Mouse (Mus musculus): ENCODE results near the gene Surf2. TPM values are rescaled to one million over a fixed set of nuclear protein-coding genes. Genes with fewer than 3 reads are reported as not detected.

The Surf2 gene
- polyA plus RNA-seq, 1 experiment from 2014 or later: 28.4 TPM

DNA sequence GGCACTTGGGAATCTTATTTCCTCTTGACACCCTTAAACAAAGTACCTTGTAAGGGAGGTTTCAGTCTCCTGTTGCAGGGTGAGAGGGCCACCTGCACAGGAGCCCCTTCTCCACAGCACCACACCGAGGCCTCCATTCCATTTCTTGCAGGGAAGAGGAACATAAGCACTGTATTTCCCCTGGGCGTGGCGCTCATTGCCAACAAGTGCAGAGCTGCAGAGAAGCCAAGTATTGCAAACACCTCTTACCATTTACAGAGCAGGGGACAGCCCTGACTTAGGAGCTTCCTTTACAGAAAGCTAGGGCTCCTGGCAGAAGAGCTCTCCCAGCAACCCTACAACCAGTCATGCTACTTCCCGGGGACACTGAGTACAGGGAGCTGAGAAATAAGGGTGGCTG lies 36.0 kb downstream of the Surf2 start:
- peaks cover 87% of the 10 kb centered on the region for H3K36me3 ChIP-seq (ENCODE audit: control insufficient read depth, insufficient read depth, low read length)
- no peak overlapping the region for H3K4me3 ChIP-seq (ENCODE audit: control insufficient read depth in 1 of 2, insufficient read depth in 1 of 2, low read depth in 1 of 2, low read length in 2 of 2)
- no peaks in the 10 kb centered on the region for H3K4me1 ChIP-seq (ENCODE audit: control insufficient read depth in 2 of 2, insufficient read depth in 2 of 2, low read length in 2 of 2)
- H3K4me2 ChIP-seq (ENCODE audit: low read length): no peak overlapping the region
- H3K9ac ChIP-seq (ENCODE audit: low read length): no peak overlapping the region
- no peaks in the 10 kb centered on the region for H3K9me3 ChIP-seq (ENCODE audit: control insufficient read depth, low read length)
- no peaks in the 10 kb centered on the region for H3K27me3 ChIP-seq (ENCODE audit: control insufficient read depth, insufficient read depth, low read length)
- ATAC-seq (ENCODE audit: insufficient number of reproducible peaks, insufficient read depth, low FRiP score, low read depth): no peak
- H3K27ac ChIP-seq (replicated peaks in 1 of 2; ENCODE audit: control insufficient read depth in 1 of 2, insufficient read depth in 1 of 2, low read depth in 2 of 2, low read length in 2 of 2): no peak overlapping the region
- 90% methylated on average over 4 of the region's 4 CpGs for WGBS

DNA sequence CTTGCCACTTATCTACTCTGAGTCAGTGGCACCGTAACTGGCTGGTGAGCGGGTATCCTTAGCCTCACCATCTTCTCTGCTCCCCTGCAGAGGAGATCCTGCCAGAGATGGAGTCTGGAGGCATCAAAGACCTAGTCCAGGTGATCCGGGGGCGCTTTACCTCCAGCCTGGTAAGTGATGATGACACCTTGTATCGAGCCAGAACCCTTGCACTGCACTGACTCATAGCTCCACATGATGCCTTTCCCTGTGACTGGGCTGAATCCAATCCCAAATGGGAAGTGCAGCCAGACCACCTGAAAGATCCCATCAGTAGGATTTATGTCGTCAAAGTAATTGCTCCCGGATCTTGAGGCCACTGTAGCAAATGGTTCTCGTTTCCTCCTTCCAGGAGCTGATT lies 36.7 kb downstream of the Surf2 start:
- no peak overlapping the region for H3K27ac ChIP-seq (replicated peaks in 1 of 2; ENCODE audit: control insufficient read depth in 1 of 2, insufficient read depth in 1 of 2, low read depth in 2 of 2, low read length in 2 of 2)
- no peak overlapping the region for H3K9ac ChIP-seq (ENCODE audit: low read length)
- H3K4me1 ChIP-seq (ENCODE audit: control insufficient read depth in 2 of 2, insufficient read depth in 2 of 2, low read length in 2 of 2): no peaks in the 10 kb centered on the region
- ATAC-seq (ENCODE audit: insufficient number of reproducible peaks, insufficient read depth, low FRiP score, low read depth): no peak
- H3K4me2 ChIP-seq (ENCODE audit: low read length): no peak overlapping the region
- 82% methylated on average over 8 of the region's 8 CpGs for WGBS
- no peak overlapping the region for H3K4me3 ChIP-seq (ENCODE audit: control insufficient read depth in 1 of 2, insufficient read depth in 1 of 2, low read depth in 1 of 2, low read length in 2 of 2)
- H3K27me3 ChIP-seq (ENCODE audit: control insufficient read depth, insufficient read depth, low read length): no peaks in the 10 kb centered on the region
- H3K9me3 ChIP-seq (ENCODE audit: control insufficient read depth, low read length): no peaks in the 10 kb centered on the region
- H3K36me3 ChIP-seq (ENCODE audit: control insufficient read depth, insufficient read depth, low read length): peaks cover 92% of the 10 kb centered on the region

DNA sequence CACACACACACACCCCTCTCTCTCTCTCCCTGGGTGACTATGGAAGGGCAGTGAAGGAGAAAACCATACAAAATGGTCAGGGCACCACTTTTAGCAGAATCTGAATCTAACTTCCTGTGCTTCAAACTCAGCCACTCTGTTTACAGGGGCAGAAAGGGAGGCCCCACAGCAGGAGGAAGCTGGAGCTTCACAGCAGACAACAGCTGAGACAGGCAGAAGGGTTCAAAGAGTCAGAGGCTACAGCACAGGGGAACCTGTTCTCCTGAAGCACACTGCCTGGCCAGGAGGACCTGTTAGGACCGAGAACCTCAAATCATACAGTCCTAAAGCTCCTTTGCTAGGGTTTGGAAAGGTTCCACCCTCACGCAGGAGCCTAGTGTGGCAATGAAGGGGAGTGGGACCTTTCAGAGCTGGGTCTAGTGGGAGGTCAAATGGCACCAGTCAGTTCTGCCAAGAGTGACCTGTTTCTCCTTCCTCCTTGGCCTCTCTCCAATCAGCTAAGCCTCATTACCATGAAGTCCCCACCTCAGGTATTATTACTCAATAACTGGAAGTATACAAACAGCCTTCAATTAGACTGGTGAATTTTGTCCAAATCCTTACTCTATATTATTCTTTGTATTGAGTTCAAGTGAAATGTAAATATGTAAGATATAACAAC lies 38.7 kb downstream of the Surf2 start:
- Histone ChIP-seq H3K27ac (replicated peaks in 1 of 2; ENCODE audit: control insufficient read depth in 1 of 2, insufficient read depth in 1 of 2, low read depth in 2 of 2, low read length in 2 of 2) (no peak overlapping the region), H3K4me2 (ENCODE audit: low read length) (no peak overlapping the region), H3K36me3 (ENCODE audit: control insufficient read depth, insufficient read depth, low read length) (peaks cover 96% of the 10 kb centered on the region), H3K4me3 (ENCODE audit: control insufficient read depth in 1 of 2, insufficient read depth in 1 of 2, low read depth in 1 of 2, low read length in 2 of 2) (no peak overlapping the region), H3K27me3 (ENCODE audit: control insufficient read depth, insufficient read depth, low read length) (no peaks in the 10 kb centered on the region), H3K4me1 (ENCODE audit: control insufficient read depth in 2 of 2, insufficient read depth in 2 of 2, low read length in 2 of 2) (no peaks in the 10 kb centered on the region), H3K9ac (ENCODE audit: low read length) (no peak overlapping the region), H3K9me3 (ENCODE audit: control insufficient read depth, low read length) (no peaks in the 10 kb centered on the region)
- no peak for ATAC-seq (ENCODE audit: insufficient number of reproducible peaks, insufficient read depth, low FRiP score, low read depth)
- WGBS: 86% methylated on average over 2 of the region's 2 CpGs

DNA sequence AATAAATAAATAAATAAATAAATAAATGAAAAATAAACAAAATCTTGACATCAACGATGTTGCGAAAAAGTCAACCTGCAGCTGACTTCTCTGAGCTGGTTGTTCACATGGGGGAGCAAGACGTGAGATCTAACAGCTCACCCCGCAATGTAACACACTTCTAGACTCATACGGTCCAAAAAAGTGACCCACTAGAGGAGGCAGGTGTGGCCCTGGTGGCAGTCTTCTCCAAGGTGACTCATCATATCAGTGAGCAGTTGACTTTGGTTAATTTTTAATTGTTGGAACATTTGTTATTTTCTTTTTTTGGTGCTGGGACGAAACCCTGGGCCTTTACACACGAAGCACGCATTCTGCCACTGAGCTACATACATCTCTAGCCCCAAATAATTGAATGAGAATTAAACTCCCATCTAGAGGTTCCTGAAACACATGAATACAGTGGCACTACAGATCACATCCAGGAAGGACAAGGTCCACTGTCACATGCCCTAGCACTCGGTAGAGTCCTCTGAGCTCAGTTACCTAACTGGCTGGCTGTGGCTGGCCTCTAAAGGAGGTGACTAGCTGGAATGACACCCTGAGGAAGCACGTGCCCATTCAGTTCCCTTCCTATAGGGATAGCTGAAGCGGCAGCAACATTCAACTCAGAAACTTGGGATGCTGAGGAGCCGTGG lies 40.8 kb downstream of the Surf2 start:
- peaks cover 91% of the 10 kb centered on the region for H3K36me3 ChIP-seq (ENCODE audit: control insufficient read depth, insufficient read depth, low read length)
- 92% methylated on average over 12 of the region's 12 CpGs for WGBS

DNA sequence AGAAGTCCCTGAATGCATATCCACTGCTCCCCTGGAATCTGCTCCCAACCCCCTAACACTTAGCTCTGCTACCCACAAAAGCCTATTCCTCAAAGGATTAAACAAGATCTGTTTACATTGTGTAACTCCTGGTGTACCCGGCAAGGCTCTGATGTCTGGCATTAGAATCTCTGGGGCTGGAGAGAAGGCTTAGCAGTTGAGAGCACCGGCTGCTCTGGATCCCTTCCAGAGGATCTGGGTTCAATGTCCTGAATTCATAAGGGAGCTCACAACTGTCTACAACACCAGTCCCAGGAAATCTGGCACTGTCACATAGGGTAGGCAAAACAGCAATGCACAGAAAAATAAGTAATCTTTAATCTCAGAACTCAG lies 41.3 kb downstream of the Surf2 start:
- Histone ChIP-seq H3K36me3 (ENCODE audit: control insufficient read depth, insufficient read depth, low read length) (peaks cover 91% of the 10 kb centered on the region), H3K27ac (replicated peaks in 1 of 2; ENCODE audit: control insufficient read depth in 1 of 2, insufficient read depth in 1 of 2, low read depth in 2 of 2, low read length in 2 of 2) (no peak overlapping the region), H3K4me2 (ENCODE audit: low read length) (no peak overlapping the region), H3K9me3 (ENCODE audit: control insufficient read depth, low read length) (no peaks in the 10 kb centered on the region), H3K27me3 (ENCODE audit: control insufficient read depth, insufficient read depth, low read length) (no peaks in the 10 kb centered on the region), H3K4me3 (ENCODE audit: control insufficient read depth in 1 of 2, insufficient read depth in 1 of 2, low read depth in 1 of 2, low read length in 2 of 2) (no peak overlapping the region), H3K4me1 (ENCODE audit: control insufficient read depth in 2 of 2, insufficient read depth in 2 of 2, low read length in 2 of 2) (no peaks in the 10 kb centered on the region), H3K9ac (ENCODE audit: low read length) (no peak overlapping the region)
- no peak for ATAC-seq (ENCODE audit: insufficient number of reproducible peaks, insufficient read depth, low FRiP score, low read depth)
- 85% methylated on average over 2 of the region's 2 CpGs for WGBS

More for the DNA sequence above, 40.8 kb downstream of the Surf2 start:
- Histone ChIP-seq H3K4me1 (ENCODE audit: control insufficient read depth in 2 of 2, insufficient read depth in 2 of 2, low read length in 2 of 2) (no peaks in the 10 kb centered on the region), H3K4me2 (ENCODE audit: low read length) (no peak overlapping the region), H3K4me3 (ENCODE audit: control insufficient read depth in 1 of 2, insufficient read depth in 1 of 2, low read depth in 1 of 2, low read length in 2 of 2) (no peak overlapping the region), H3K27ac (replicated peaks in 1 of 2; ENCODE audit: control insufficient read depth in 1 of 2, insufficient read depth in 1 of 2, low read depth in 2 of 2, low read length in 2 of 2) (no peak overlapping the region), H3K9ac (ENCODE audit: low read length) (no peak overlapping the region), H3K9me3 (ENCODE audit: control insufficient read depth, low read length) (no peaks in the 10 kb centered on the region), H3K27me3 (ENCODE audit: control insufficient read depth, insufficient read depth, low read length) (no peaks in the 10 kb centered on the region)
- ATAC-seq (ENCODE audit: insufficient number of reproducible peaks, insufficient read depth, low FRiP score, low read depth): no peak

DNA sequence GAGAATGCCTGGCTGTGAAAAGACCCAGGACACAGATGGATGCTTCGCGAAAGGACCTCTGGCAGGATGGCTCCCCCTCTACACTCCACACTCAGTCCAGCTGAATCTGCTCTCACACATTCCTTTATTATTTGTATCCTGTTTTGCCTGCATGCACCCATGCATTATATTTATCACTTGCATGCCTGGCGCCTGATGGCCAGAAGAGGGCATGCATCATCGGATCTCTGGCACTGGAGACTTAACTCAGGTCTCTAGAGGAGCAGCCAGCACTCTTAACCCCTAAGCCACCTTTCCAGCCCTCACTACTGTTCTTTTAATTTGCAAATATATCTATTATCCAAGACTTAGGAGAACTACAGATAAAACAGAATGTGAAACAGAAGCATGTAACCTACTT lies 44.6 kb downstream of the Surf2 start:
- no peak overlapping the region for H3K9ac ChIP-seq (ENCODE audit: low read length)
- H3K4me1 ChIP-seq (ENCODE audit: control insufficient read depth in 2 of 2, insufficient read depth in 2 of 2, low read length in 2 of 2): peaks cover 0 to 15% of the 10 kb centered on the region in 2 experiments; a peak in 3 of 4 replicates
- no peak overlapping the region for H3K4me2 ChIP-seq (ENCODE audit: low read length)
- H3K9me3 ChIP-seq (ENCODE audit: control insufficient read depth, low read length): no peaks in the 10 kb centered on the region
- H3K27ac ChIP-seq (replicated peaks in 1 of 2; ENCODE audit: control insufficient read depth in 1 of 2, insufficient read depth in 1 of 2, low read depth in 2 of 2, low read length in 2 of 2): no peak overlapping the region
- H3K36me3 ChIP-seq (ENCODE audit: control insufficient read depth, insufficient read depth, low read length): peaks cover 61% of the 10 kb centered on the region
- no peak overlapping the region for H3K4me3 ChIP-seq (ENCODE audit: control insufficient read depth in 1 of 2, insufficient read depth in 1 of 2, low read depth in 1 of 2, low read length in 2 of 2)
- ATAC-seq (ENCODE audit: insufficient number of reproducible peaks, insufficient read depth, low FRiP score, low read depth): no peak
- 75% methylated on average over 4 of the region's 4 CpGs for WGBS
- H3K27me3 ChIP-seq (ENCODE audit: control insufficient read depth, insufficient read depth, low read length): no peaks in the 10 kb centered on the region

DNA sequence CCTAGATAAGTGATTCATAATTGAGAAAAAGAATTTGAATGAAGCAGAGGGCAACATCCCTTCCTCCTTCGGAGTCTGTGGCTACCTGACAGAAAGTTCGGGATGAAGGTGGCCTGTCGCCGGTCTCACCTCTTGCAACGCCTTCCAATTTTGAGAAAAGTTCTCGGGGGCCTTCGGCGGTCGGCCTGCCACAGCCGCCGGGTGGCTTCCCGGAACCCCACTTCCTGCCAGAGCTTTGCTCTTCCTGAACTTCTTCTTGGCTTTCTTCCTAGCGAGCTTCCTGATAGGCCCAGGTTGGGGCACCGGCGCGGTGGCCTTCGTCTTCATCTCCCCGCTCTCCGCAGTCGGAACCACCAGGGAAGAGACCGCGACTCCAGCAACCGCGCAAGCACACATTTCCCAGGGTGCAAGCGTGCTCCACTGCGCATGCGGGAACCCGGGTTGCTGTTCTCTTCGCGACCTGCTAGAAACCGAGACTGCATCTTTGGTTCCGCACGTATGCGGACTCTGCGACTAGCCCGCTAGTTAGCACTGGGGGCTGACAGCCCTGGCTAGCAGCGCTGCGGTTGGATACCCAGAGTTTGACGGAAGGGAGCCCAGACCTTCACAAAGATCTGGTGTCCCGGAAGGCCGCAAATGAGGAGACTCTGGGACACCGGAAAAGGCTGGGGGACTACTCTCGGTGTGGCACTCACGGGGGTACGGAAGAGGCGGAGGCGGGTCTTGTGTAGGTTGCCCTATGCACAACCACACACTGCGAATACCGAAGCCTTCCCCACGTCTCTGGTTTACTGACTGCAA lies 48.0 kb downstream of the Surf2 start, which contains the start of gene Rexo4:
Rexo4 (minus strand) TSS at position 464 of the 801 bp plus-strand sequence.
- Histone ChIP-seq H3K36me3 (ENCODE audit: control insufficient read depth, insufficient read depth, low read length) (peaks cover 28% of the 10 kb centered on the region), H3K27ac (replicated peaks in 1 of 2; ENCODE audit: control insufficient read depth in 1 of 2, insufficient read depth in 1 of 2, low read depth in 2 of 2, low read length in 2 of 2) (peak within 1 kb of the TSS; percentile 99), H3K4me2 (ENCODE audit: low read length) (peak within 1 kb of the TSS; percentile 93), H3K9me3 (ENCODE audit: control insufficient read depth, low read length) (no peaks in the 10 kb centered on the region), H3K27me3 (ENCODE audit: control insufficient read depth, insufficient read depth, low read length) (no peaks in the 10 kb centered on the region), H3K4me3 (ENCODE audit: control insufficient read depth in 1 of 2, insufficient read depth in 1 of 2, low read depth in 1 of 2, low read length in 2 of 2) (peak within 1 kb of the TSS; percentile 68 to 85), H3K4me1 (ENCODE audit: control insufficient read depth in 2 of 2, insufficient read depth in 2 of 2, low read length in 2 of 2) (peaks cover 0 to 15% of the 10 kb centered on the region in 2 experiments; a peak in 3 of 4 replicates), H3K9ac (ENCODE audit: low read length) (peak within 1 kb of the TSS; percentile 88)
- ATAC-seq (ENCODE audit: insufficient number of reproducible peaks, insufficient read depth, low FRiP score, low read depth): peak; percentile 86
- under 1% methylated on average over 50 of the region's 50 CpGs for WGBS

Data from heart, embryonic 14.5 days (tissue).